Mouse (Mus musculus): Measurements from ENCODE around the gene Mpp6. TPM values are rescaled to one million over a fixed set of nuclear protein-coding genes. Genes with fewer than 3 reads are reported as not detected.

Gene Mpp6
- polyA plus RNA-seq, 1 experiment from 2014 or later: 70.7 TPM

DNA sequence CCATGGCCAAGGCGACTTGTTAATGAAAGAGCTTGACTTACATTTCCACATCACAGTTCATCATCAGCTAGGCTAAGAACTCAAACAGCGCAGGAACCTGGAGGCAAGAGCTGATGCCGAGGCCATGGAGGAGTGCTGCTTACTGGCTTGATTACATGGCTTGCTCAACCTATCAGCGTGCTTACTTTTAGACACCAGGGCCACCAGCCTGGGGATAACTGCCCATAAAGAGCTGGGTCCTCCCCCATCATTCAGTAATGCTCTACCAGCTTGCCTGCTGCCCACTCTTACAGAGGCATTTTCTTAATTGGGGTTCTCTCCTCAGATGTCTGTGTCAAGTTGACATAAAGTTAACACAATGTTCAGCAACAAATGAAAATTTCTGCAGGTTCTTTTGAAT, 95.1 kb downstream of the Mpp6 start:
- H3K4me1 ChIP-seq (ENCODE audit: control insufficient read depth, insufficient read depth, low read length): no peaks in the 10 kb centered on the region

DNA sequence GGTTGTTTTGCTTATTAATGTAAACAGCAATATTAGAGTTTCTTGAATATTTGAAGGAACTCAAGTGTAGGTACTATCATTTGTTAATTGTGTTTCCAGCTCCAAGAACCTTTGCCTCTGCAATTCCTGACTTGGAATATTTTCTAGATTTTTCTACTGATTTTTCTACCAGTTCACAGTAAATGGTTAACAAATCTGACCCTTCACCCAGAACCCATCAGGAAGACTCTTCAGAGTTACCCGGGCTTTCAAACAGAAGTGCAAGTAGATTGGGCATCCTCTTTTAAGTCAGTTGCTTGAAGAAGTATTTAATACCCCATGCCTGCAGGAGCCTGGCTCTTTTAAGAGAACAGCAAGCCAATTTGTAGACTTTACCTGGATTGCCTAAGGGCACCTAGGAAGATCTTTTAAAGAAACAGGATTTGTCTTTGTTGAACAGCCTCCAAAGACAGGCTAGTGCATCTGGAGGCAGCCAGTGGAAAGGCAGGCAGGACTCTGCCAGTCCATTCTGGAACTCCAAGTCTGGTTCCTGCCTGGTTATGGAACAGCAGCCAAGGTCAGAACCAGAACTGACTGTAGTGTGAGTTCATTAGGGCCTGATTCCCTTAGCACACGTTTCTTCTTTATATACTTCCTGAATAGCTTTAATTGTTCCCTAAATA, 104.8 kb downstream of the Mpp6 start:
- Histone ChIP-seq H3K27ac (ENCODE audit: low read length) (no peak overlapping the region), H3K9ac (ENCODE audit: low read length) (no peak overlapping the region), H3K9me3 (replicated peaks; ENCODE audit: control insufficient read depth, low read length) (no peaks in the 10 kb centered on the region), H3K36me3 (ENCODE audit: control insufficient read depth, insufficient read depth) (no peaks in the 10 kb centered on the region), H3K4me1 (ENCODE audit: control insufficient read depth, insufficient read depth, low read length) (peaks cover 5% of the 10 kb centered on the region; the same call in 1 of the 2 replicates), H3K4me2 (ENCODE audit: low read depth, low read length) (no peak overlapping the region), H3K27me3 (ENCODE audit: control insufficient read depth, insufficient read depth, low read length) (no peaks in the 10 kb centered on the region), H3K4me3 (ENCODE audit: low read length) (no peak overlapping the region)
- WGBS: 56% methylated on average over 2 of the region's 2 CpGs
- no peak for ATAC-seq (replicated peaks; ENCODE audit: extremely low read depth, insufficient read depth, low FRiP score)

More for the DNA sequence above, 95.1 kb downstream of the Mpp6 start:
- ATAC-seq (replicated peaks; ENCODE audit: extremely low read depth, insufficient read depth, low FRiP score): no peak
- no peak overlapping the region for H3K4me2 ChIP-seq (ENCODE audit: low read depth, low read length)
- H3K27ac ChIP-seq (ENCODE audit: low read length): no peak overlapping the region
- H3K9me3 ChIP-seq (replicated peaks; ENCODE audit: control insufficient read depth, low read length): no peaks in the 10 kb centered on the region
- WGBS: 93% methylated on average over 4 of the region's 4 CpGs
- H3K36me3 ChIP-seq (ENCODE audit: control insufficient read depth, insufficient read depth): no peaks in the 10 kb centered on the region
- H3K4me3 ChIP-seq (ENCODE audit: low read length): no peak overlapping the region
- no peak overlapping the region for H3K9ac ChIP-seq (ENCODE audit: low read length)
- H3K27me3 ChIP-seq (ENCODE audit: control insufficient read depth, insufficient read depth, low read length): no peaks in the 10 kb centered on the region

DNA sequence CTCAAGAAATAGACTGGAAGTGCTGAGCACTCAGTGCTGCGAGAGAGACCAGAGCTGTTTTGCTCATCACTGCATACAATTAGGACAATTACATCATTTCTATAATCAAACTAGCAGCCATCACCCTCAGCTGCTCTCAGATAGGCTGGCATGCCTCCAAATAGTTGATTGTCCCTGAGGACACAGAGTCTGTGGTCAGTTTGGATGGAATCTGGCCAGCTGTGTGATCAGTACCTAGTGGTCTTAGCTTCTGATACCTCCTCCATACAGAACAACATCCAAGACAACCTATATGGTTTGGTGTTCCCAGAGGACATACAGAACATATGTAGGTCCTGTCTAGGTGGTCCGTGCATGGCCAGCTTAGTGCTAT, 105.3 kb downstream of the Mpp6 start:
- H3K27ac ChIP-seq (ENCODE audit: low read length): no peak overlapping the region
- WGBS: 60% methylated on average over 2 of the region's 2 CpGs
- no peaks in the 10 kb centered on the region for H3K36me3 ChIP-seq (ENCODE audit: control insufficient read depth, insufficient read depth)
- H3K27me3 ChIP-seq (ENCODE audit: control insufficient read depth, insufficient read depth, low read length): no peaks in the 10 kb centered on the region
- H3K4me3 ChIP-seq (ENCODE audit: low read length): no peak overlapping the region
- H3K9ac ChIP-seq (ENCODE audit: low read length): no peak overlapping the region
- H3K4me2 ChIP-seq (ENCODE audit: low read depth, low read length): no peak overlapping the region
- ATAC-seq (replicated peaks; ENCODE audit: extremely low read depth, insufficient read depth, low FRiP score): no peak
- H3K9me3 ChIP-seq (replicated peaks; ENCODE audit: control insufficient read depth, low read length): no peaks in the 10 kb centered on the region
- peaks cover 5% of the 10 kb centered on the region; the same call in 1 of the 2 replicates for H3K4me1 ChIP-seq (ENCODE audit: control insufficient read depth, insufficient read depth, low read length)

DNA sequence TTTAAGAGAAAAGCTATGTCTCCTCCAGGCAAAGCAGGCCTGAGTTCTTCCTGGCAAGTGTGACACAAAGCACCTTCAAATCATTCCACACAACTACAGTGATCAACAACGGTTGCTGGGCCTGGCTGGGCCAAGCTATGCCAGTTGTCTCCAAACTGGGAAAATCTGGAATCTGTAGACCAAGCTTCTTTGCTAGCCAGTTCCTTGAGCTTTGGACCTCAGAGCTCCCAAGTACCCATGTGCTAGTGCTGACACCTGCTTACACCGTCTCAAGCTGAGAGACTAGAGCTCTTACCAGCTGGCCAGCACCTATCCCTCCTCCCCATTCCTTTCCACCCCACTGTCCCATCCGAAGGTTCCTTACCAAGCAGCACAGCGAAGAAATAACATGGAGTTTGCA, 105.9 kb downstream of the Mpp6 start:
- no peaks in the 10 kb centered on the region for H3K9me3 ChIP-seq (replicated peaks; ENCODE audit: control insufficient read depth, low read length)
- no peak overlapping the region for H3K9ac ChIP-seq (ENCODE audit: low read length)
- no peak overlapping the region for H3K4me3 ChIP-seq (ENCODE audit: low read length)
- no peak overlapping the region for H3K4me2 ChIP-seq (ENCODE audit: low read depth, low read length)
- ATAC-seq (replicated peaks; ENCODE audit: extremely low read depth, insufficient read depth, low FRiP score): no peak
- H3K4me1 ChIP-seq (ENCODE audit: control insufficient read depth, insufficient read depth, low read length): peaks cover 5% of the 10 kb centered on the region; the same call in 1 of the 2 replicates
- no peak overlapping the region for H3K27ac ChIP-seq (ENCODE audit: low read length)
- no peaks in the 10 kb centered on the region for H3K36me3 ChIP-seq (ENCODE audit: control insufficient read depth, insufficient read depth)
- no peaks in the 10 kb centered on the region for H3K27me3 ChIP-seq (ENCODE audit: control insufficient read depth, insufficient read depth, low read length)
- 79% methylated on average over 4 of the region's 4 CpGs for WGBS

DNA sequence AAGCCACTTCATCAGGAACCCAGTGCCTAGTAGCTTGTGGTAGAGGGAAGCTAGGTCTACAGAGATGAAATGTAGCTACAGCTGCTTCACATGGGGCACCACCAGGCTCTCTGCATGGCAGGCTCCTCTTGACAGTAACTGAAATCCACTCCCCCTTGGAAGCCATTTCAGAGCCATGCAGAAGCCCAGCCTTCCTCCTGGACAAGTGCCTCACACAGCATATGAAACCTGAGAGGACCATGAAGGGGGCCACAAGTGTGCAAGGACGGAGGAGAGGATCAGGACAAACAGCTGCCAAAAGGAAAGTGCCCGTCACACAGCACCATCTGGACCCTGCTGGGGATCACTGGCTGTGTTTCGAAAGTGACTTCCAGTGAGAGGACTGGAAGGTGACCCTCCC, 108.6 kb downstream of the Mpp6 start:
- no peak overlapping the region for H3K27ac ChIP-seq (ENCODE audit: low read length)
- H3K4me3 ChIP-seq (ENCODE audit: low read length): no peak overlapping the region
- H3K9me3 ChIP-seq (replicated peaks; ENCODE audit: control insufficient read depth, low read length): no peaks in the 10 kb centered on the region
- 51% methylated on average over 3 of the region's 3 CpGs for WGBS
- no peak overlapping the region for H3K4me2 ChIP-seq (ENCODE audit: low read depth, low read length)
- H3K9ac ChIP-seq (ENCODE audit: low read length): no peak overlapping the region
- no peaks in the 10 kb centered on the region for H3K36me3 ChIP-seq (ENCODE audit: control insufficient read depth, insufficient read depth)
- H3K27me3 ChIP-seq (ENCODE audit: control insufficient read depth, insufficient read depth, low read length): no peaks in the 10 kb centered on the region
- H3K4me1 ChIP-seq (ENCODE audit: control insufficient read depth, insufficient read depth, low read length): peaks cover 5% of the 10 kb centered on the region; the same call in 1 of the 2 replicates
- ATAC-seq (replicated peaks; ENCODE audit: extremely low read depth, insufficient read depth, low FRiP score): no peak

DNA sequence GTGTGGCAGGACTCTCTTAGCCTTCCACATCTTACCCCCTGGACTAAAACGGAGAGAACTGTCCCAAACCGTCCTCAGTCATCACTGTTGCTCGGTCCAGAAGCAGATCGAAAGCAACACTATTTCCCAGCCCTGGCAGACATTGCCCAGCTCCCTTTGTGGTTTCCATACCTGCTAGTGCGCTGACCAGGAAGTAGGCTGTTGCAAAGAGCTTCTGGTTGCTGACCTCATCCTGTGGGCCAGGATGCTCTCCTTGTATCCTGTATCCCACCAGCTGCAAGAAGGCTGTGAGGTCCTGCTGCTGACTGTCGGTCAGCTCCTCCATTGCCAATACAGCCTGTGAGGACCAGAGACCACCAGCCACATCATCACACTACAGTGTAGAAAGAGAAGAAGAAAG, 109.0 kb downstream of the Mpp6 start:
- no peak overlapping the region for H3K9ac ChIP-seq (ENCODE audit: low read length)
- no peak overlapping the region for H3K27ac ChIP-seq (ENCODE audit: low read length)
- H3K4me1 ChIP-seq (ENCODE audit: control insufficient read depth, insufficient read depth, low read length): peaks cover 5% of the 10 kb centered on the region; the same call in 1 of the 2 replicates
- no peaks in the 10 kb centered on the region for H3K36me3 ChIP-seq (ENCODE audit: control insufficient read depth, insufficient read depth)
- ATAC-seq (replicated peaks; ENCODE audit: extremely low read depth, insufficient read depth, low FRiP score): no peak
- 88% methylated on average over 6 of the region's 6 CpGs for WGBS
- H3K27me3 ChIP-seq (ENCODE audit: control insufficient read depth, insufficient read depth, low read length): no peaks in the 10 kb centered on the region
- H3K4me2 ChIP-seq (ENCODE audit: low read depth, low read length): no peak overlapping the region
- H3K4me3 ChIP-seq (ENCODE audit: low read length): no peak overlapping the region
- H3K9me3 ChIP-seq (replicated peaks; ENCODE audit: control insufficient read depth, low read length): no peaks in the 10 kb centered on the region

DNA sequence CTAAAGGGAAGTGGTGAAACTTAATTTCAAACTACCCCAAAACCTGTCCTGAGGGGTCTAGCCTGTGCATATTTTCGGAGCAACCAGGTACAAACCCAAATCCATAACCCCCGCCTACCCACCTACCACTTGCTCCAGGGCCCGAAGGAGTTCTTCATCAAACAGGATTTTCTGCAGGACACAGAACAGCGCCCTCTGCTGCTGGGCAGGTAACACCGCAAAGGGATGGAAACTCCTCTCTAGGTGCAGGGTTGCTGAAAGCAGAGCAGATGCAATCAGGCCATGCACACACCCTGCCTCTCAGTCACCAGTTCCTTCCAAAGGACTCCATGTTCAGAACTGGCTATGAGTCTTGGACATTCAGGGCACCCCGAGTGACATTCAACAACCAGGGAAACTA, 110.8 kb downstream of the Mpp6 start:
- no peak overlapping the region for H3K4me2 ChIP-seq (ENCODE audit: low read depth, low read length)
- H3K9me3 ChIP-seq (replicated peaks; ENCODE audit: control insufficient read depth, low read length): no peaks in the 10 kb centered on the region
- H3K27ac ChIP-seq (ENCODE audit: low read length): no peak overlapping the region
- no peaks in the 10 kb centered on the region for H3K36me3 ChIP-seq (ENCODE audit: control insufficient read depth, insufficient read depth)
- whole genome bisulfite sequencing: 45% methylated on average over 6 of the region's 6 CpGs
- H3K4me3 ChIP-seq (ENCODE audit: low read length): no peak overlapping the region
- H3K9ac ChIP-seq (ENCODE audit: low read length): no peak overlapping the region
- ATAC-seq (replicated peaks; ENCODE audit: extremely low read depth, insufficient read depth, low FRiP score): no peak
- H3K27me3 ChIP-seq (ENCODE audit: control insufficient read depth, insufficient read depth, low read length): no peaks in the 10 kb centered on the region
- no peaks in the 10 kb centered on the region for H3K4me1 ChIP-seq (ENCODE audit: control insufficient read depth, insufficient read depth, low read length)

DNA sequence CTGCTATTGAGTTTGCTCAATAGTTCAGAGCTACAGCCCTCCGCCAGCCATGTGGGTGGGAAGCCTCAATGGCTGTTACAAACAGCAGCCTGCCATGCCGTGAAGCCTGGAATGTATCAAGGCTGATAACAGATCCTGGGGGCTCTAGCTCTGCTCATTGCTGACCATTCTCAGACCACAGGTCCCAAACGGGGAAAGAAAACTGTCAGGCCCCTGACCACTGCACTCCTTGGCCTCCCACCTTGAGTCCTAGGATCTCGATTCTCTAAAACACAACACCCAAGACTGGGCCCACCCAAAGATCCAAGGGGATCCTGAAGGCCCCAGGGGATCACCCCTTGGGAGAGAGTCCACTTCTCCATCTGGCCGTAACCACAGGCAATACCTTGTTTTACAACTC, 112.3 kb downstream of the Mpp6 start:
- no peak overlapping the region for H3K27ac ChIP-seq (ENCODE audit: low read length)
- H3K27me3 ChIP-seq (ENCODE audit: control insufficient read depth, insufficient read depth, low read length): no peaks in the 10 kb centered on the region
- H3K9me3 ChIP-seq (replicated peaks; ENCODE audit: control insufficient read depth, low read length): no peaks in the 10 kb centered on the region
- no peaks in the 10 kb centered on the region for H3K4me1 ChIP-seq (ENCODE audit: control insufficient read depth, insufficient read depth, low read length)
- no peaks in the 10 kb centered on the region for H3K36me3 ChIP-seq (ENCODE audit: control insufficient read depth, insufficient read depth)
- no peak for ATAC-seq (replicated peaks; ENCODE audit: extremely low read depth, insufficient read depth, low FRiP score)
- H3K4me2 ChIP-seq (ENCODE audit: low read depth, low read length): no peak overlapping the region
- WGBS: 58% methylated on average over 5 of the region's 5 CpGs
- no peak overlapping the region for H3K4me3 ChIP-seq (ENCODE audit: low read length)
- no peak overlapping the region for H3K9ac ChIP-seq (ENCODE audit: low read length)

DNA sequence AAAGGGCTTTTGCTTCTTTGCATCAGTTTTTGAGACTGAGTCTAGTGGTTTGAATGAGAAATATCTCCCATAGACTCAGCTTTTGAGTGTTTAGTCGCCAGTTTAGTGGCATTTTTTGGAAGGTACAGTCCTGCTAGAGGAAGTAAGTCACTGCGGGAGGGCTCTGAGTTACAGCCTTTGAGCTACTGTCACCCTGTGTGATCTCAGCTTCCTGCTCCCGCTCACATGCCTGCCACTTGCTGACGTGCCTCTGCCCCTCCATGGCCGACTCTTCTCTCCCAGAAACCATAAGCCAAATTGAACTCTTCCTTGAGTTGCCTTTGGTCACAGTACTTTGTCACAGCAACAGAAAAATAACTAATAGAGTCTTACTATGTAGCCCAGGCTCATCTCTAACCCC, 112.9 kb downstream of the Mpp6 start:
- ATAC-seq (replicated peaks; ENCODE audit: extremely low read depth, insufficient read depth, low FRiP score): no peak
- Histone ChIP-seq H3K27ac (ENCODE audit: low read length) (no peak overlapping the region), H3K36me3 (ENCODE audit: control insufficient read depth, insufficient read depth) (no peaks in the 10 kb centered on the region), H3K4me3 (ENCODE audit: low read length) (no peak overlapping the region), H3K27me3 (ENCODE audit: control insufficient read depth, insufficient read depth, low read length) (no peaks in the 10 kb centered on the region), H3K4me2 (ENCODE audit: low read depth, low read length) (no peak overlapping the region), H3K9me3 (replicated peaks; ENCODE audit: control insufficient read depth, low read length) (no peaks in the 10 kb centered on the region), H3K4me1 (ENCODE audit: control insufficient read depth, insufficient read depth, low read length) (no peaks in the 10 kb centered on the region), H3K9ac (ENCODE audit: low read length) (no peak overlapping the region)
- 55% methylated on average over 5 of the region's 5 CpGs for WGBS
